Mouse (Mus musculus) hindbrain, embryonic 11.5 days (tissue): ENCODE data around the gene Sp100. TPM values are rescaled to one million over a fixed set of nuclear protein-coding genes. Genes with fewer than 3 reads are reported as not detected.

Experiments used
- polyA plus RNA-seq: library from polyadenylated mRNA; unstranded; fragments of >200 nt; fragmentation: Nextera tagmentation; extraction: Ambion mirVana; gene quantifications from 2 replicates; pipeline ENCODE4 v1.2.1, GENCODE M21; 2014

Sp100 gene
- polyA plus RNA-seq, 1 experiment from 2014 or later, result 1.0 TPM

Other genes starting within 250 kb of the Sp100 start
- 0.63 TPM in 1 of 2 replicates, not detected in the other for gene G530012D18Rik, start 74.3 kb upstream of the Sp100 start, polyA plus RNA-seq
- 0.49 and 0.88 TPM in 2 replicates for gene Sp110, start 51.2 kb upstream of the Sp100 start, polyA plus RNA-seq
- gene Sp140, start 49.6 kb upstream of the Sp100 start, polyA plus RNA-seq, result 1.0 and 1.4 TPM in 2 replicates
- gene A630001G21Rik, start 128.7 kb downstream of the Sp100 start, polyA plus RNA-seq, result 1.4 and 2.3 TPM in 2 replicates
- gene Cab39, start 143.5 kb downstream of the Sp100 start, polyA plus RNA-seq, result 72.7 and 77.1 TPM in 2 replicates
- gene Itm2c, start 244.3 kb downstream of the Sp100 start, polyA plus RNA-seq, result 85.7 and 86.1 TPM in 2 replicates